Mouse (Mus musculus): ENCODE measurements around the gene Uqcrc1. TPM values are rescaled to one million over a fixed set of nuclear protein-coding genes. Genes with fewer than 3 reads are reported as not detected.

Gene Uqcrc1
- polyA plus RNA-seq, 2 experiments = 347 to 455 TPM

GRCm38 (mm10) chr9:108925897-108926296 lies 10.5 kb upstream of the Uqcrc1 start:
- Histone ChIP-seq H3K27me3 (ENCODE audit: control insufficient read depth, insufficient read depth, low read length) (no peaks in the 10 kb centered on the region), H3K9ac (ENCODE audit: low read depth, low read length, severe bottlenecking) (no peak overlapping the region), H3K4me1 (ENCODE audit: control insufficient read depth, insufficient read depth, low read length) (no peaks in the 10 kb centered on the region), H3K9me3 (ENCODE audit: control insufficient read depth, low read length) (no peaks in the 10 kb centered on the region), H3K27ac (replicated peaks; ENCODE audit: low read depth, low read length) (no peak overlapping the region), H3K4me3 (replicated peaks; ENCODE audit: low read length) (no peak overlapping the region), H3K36me3 (ENCODE audit: control insufficient read depth, insufficient read depth, low read length) (no peaks in the 10 kb centered on the region), H3K4me2 (replicated peaks; ENCODE audit: low read depth, low read length, severe bottlenecking) (no peak overlapping the region)
- TF ChIP-seq POLR2A (IDR thresholded peaks at IDR 0.05; ENCODE audit: borderline replicate concordance, extremely low read depth, insufficient read depth, insufficient read length) = no peak
- ATAC-seq (ENCODE audit: low FRiP score, low read depth) (no peak), DNase-seq (ENCODE audit: low spot score) (no peak)
- WGBS = 50% methylated on average over 8 of the region's 8 CpGs

- H3K4me2 ChIP-seq (replicated peaks; ENCODE audit: low read depth, low read length, severe bottlenecking) = no peak overlapping the region
- 70% methylated on average over 3 of the region's 3 CpGs for WGBS
- H3K9me3 ChIP-seq (ENCODE audit: control insufficient read depth, low read length) = no peaks in the 10 kb centered on the region
- H3K36me3 ChIP-seq (ENCODE audit: control insufficient read depth, insufficient read depth, low read length) = no peaks in the 10 kb centered on the region
- H3K9ac ChIP-seq (ENCODE audit: low read depth, low read length, severe bottlenecking) = no peak overlapping the region
- no peak overlapping the region for H3K27ac ChIP-seq (replicated peaks; ENCODE audit: low read depth, low read length)
- no peaks in the 10 kb centered on the region for H3K4me1 ChIP-seq (ENCODE audit: control insufficient read depth, insufficient read depth, low read length)
- no peak for ATAC-seq (ENCODE audit: low FRiP score, low read depth)
- no peak for TF ChIP-seq POLR2A (IDR thresholded peaks at IDR 0.05; ENCODE audit: borderline replicate concordance, extremely low read depth, insufficient read depth, insufficient read length)
- no peaks in the 10 kb centered on the region for H3K27me3 ChIP-seq (ENCODE audit: control insufficient read depth, insufficient read depth, low read length)
- DNase-seq (ENCODE audit: low spot score) = no peak
- no peak overlapping the region for H3K4me3 ChIP-seq (replicated peaks; ENCODE audit: low read length)
Observed at GRCm38 (mm10) chr9:108928424-108928823, 8.0 kb upstream of the Uqcrc1 start.

- peak overlapping the region; percentile 37 for H3K4me2 ChIP-seq (replicated peaks; ENCODE audit: low read depth, low read length, severe bottlenecking)
- H3K27me3 ChIP-seq (ENCODE audit: control insufficient read depth, insufficient read depth, low read length) = no peaks in the 10 kb centered on the region
- ATAC-seq (ENCODE audit: low FRiP score, low read depth) = no peak
Observed at GRCm38 (mm10) chr9:108935991-108936390, 442 bp upstream of the Uqcrc1 start.

GRCm38 (mm10) chr9:108945111-108945510 lies 8.7 kb downstream of the Uqcrc1 start:
- WGBS = 83% methylated on average over 9 of the region's 9 CpGs
- DNase-seq (ENCODE audit: low spot score) (no peak), ATAC-seq (ENCODE audit: low FRiP score, low read depth) (no peak)
- no peak for TF ChIP-seq POLR2A (IDR thresholded peaks at IDR 0.05; ENCODE audit: borderline replicate concordance, extremely low read depth, insufficient read depth, insufficient read length)
- Histone ChIP-seq H3K9ac (ENCODE audit: low read depth, low read length, severe bottlenecking) (no peak overlapping the region), H3K9me3 (ENCODE audit: control insufficient read depth, low read length) (no peaks in the 10 kb centered on the region), H3K4me1 (ENCODE audit: control insufficient read depth, insufficient read depth, low read length) (peaks cover 22% of the 10 kb centered on the region), H3K36me3 (ENCODE audit: control insufficient read depth, insufficient read depth, low read length) (peaks cover 93% of the 10 kb centered on the region), H3K27me3 (ENCODE audit: control insufficient read depth, insufficient read depth, low read length) (no peaks in the 10 kb centered on the region), H3K4me3 (replicated peaks; ENCODE audit: low read length) (no peak overlapping the region), H3K27ac (replicated peaks; ENCODE audit: low read depth, low read length) (no peak overlapping the region), H3K4me2 (replicated peaks; ENCODE audit: low read depth, low read length, severe bottlenecking) (no peak overlapping the region)

More at GRCm38 (mm10) chr9:108935991-108936390, 442 bp upstream of the Uqcrc1 start:
- Histone ChIP-seq H3K9ac (ENCODE audit: low read depth, low read length, severe bottlenecking) (no peak overlapping the region), H3K9me3 (ENCODE audit: control insufficient read depth, low read length) (no peaks in the 10 kb centered on the region), H3K36me3 (ENCODE audit: control insufficient read depth, insufficient read depth, low read length) (peaks cover 28% of the 10 kb centered on the region), H3K4me3 (replicated peaks; ENCODE audit: low read length) (peak overlapping the region; percentile 95), H3K27ac (replicated peaks; ENCODE audit: low read depth, low read length) (no peak overlapping the region), H3K4me1 (ENCODE audit: control insufficient read depth, insufficient read depth, low read length) (peaks cover 5% of the 10 kb centered on the region; the same call in 1 of the 2 replicates)
- no peak for TF ChIP-seq POLR2A (IDR thresholded peaks at IDR 0.05; ENCODE audit: borderline replicate concordance, extremely low read depth, insufficient read depth, insufficient read length)
- WGBS = 15% methylated on average over 3 of the region's 3 CpGs
- DNase-seq (ENCODE audit: low spot score) = no peak

- Histone ChIP-seq H3K36me3 (ENCODE audit: control insufficient read depth, insufficient read depth, low read length) (peaks cover 93% of the 10 kb centered on the region), H3K4me1 (ENCODE audit: control insufficient read depth, insufficient read depth, low read length) (peaks cover 25% of the 10 kb centered on the region), H3K9ac (ENCODE audit: low read depth, low read length, severe bottlenecking) (no peak overlapping the region), H3K4me3 (replicated peaks; ENCODE audit: low read length) (no peak overlapping the region), H3K4me2 (replicated peaks; ENCODE audit: low read depth, low read length, severe bottlenecking) (no peak overlapping the region), H3K9me3 (ENCODE audit: control insufficient read depth, low read length) (no peaks in the 10 kb centered on the region), H3K27me3 (ENCODE audit: control insufficient read depth, insufficient read depth, low read length) (no peaks in the 10 kb centered on the region), H3K27ac (replicated peaks; ENCODE audit: low read depth, low read length) (no peak overlapping the region)
- 87% methylated on average over 5 of the region's 5 CpGs for WGBS
- TF ChIP-seq POLR2A (IDR thresholded peaks at IDR 0.05; ENCODE audit: borderline replicate concordance, extremely low read depth, insufficient read depth, insufficient read length) = no peak
- DNase-seq (ENCODE audit: low spot score) = no peak
- ATAC-seq (ENCODE audit: low FRiP score, low read depth) = no peak
Observed at GRCm38 (mm10) chr9:108945608-108946007, 9.2 kb downstream of the Uqcrc1 start.
